Mouse (Mus musculus) MEL (cell line): ENCODE data around the gene Gfap.

Source experiments
- CHD1 ChIP-seq: IDR thresholded peaks from 2 replicates; pipeline ENCODE4 v1.6.1; 2012; ENCODE audit warnings: low read depth, mild to moderate bottlenecking, inconsistent platforms, low read length, improper control_type of control experiment
- CTCF ChIP-seq, 3 experiments: IDR thresholded peaks in 2 of 3; conservative IDR thresholded peaks in 1 of 3; 2 replicates each; pipeline ENCODE4 v1.5.1; 2011 to 2012; ENCODE audit warnings: low read length in 3 of 3, low read depth in 2 of 3, mild to moderate bottlenecking in 2 of 3, improper control_type of control experiment in 1 of 3, inconsistent platforms in 1 of 3, mixed read lengths in 1 of 3, moderate library complexity in 1 of 3; ENCODE audit not compliant: control insufficient read depth in 1 of 3, insufficient read depth in 1 of 3, poor library complexity in 1 of 3, severe bottlenecking in 1 of 3
- ELF1 ChIP-seq: IDR thresholded peaks from 2 replicates; pipeline ENCODE4 v1.6.1; 2014; ENCODE audit warnings: low read depth, mild to moderate bottlenecking, inconsistent platforms, low read length, improper control_type of control experiment, moderate library complexity
- EP300 ChIP-seq, 2 experiments: IDR thresholded peaks; 2 replicates each; pipeline ENCODE4 v1.6.1; 2011; ENCODE audit warnings: improper control_type of control experiment in 2 of 2, low read length in 2 of 2, low read depth in 1 of 2, mild to moderate bottlenecking in 1 of 2
- HCFC1 ChIP-seq: IDR thresholded peaks from 2 replicates; pipeline ENCODE4 v1.6.1; 2012; ENCODE audit warnings: low read depth, mild to moderate bottlenecking, inconsistent platforms, low read length, improper control_type of control experiment, moderate library complexity
- MEF2A ChIP-seq: IDR thresholded peaks from 2 replicates; pipeline ENCODE4 v1.6.1; 2014; ENCODE audit warnings: low read depth, mild to moderate bottlenecking, inconsistent platforms, low read length, improper control_type of control experiment; ENCODE audit not compliant: poor library complexity, insufficient replicate concordance, severe bottlenecking; ENCODE audit errors: extremely low read depth
- MXI1 ChIP-seq: IDR thresholded peaks from 2 replicates; pipeline ENCODE4 v1.6.1; 2011; ENCODE audit warnings: mild to moderate bottlenecking, low read depth, low read length, improper control_type of control experiment
- NELFE ChIP-seq: IDR thresholded peaks from 2 replicates; pipeline ENCODE4 v1.6.1; 2011; ENCODE audit warnings: low read depth, low read length, improper control_type of control experiment
- NRF1 ChIP-seq: IDR thresholded peaks from 2 replicates; pipeline ENCODE4 v1.6.1; 2014; ENCODE audit warnings: low read depth, mild to moderate bottlenecking, inconsistent platforms, low read length, improper control_type of control experiment, moderate library complexity; ENCODE audit not compliant: poor library complexity, insufficient read depth, severe bottlenecking
- POLR2A ChIP-seq, 2 experiments: IDR thresholded peaks; 2 replicates each; pipeline ENCODE4 v1.6.1; 2011 to 2012; ENCODE audit warnings: low read length in 2 of 2, mild to moderate bottlenecking in 2 of 2, control low read depth in 1 of 2, improper control_type of control experiment in 1 of 2, low read depth in 1 of 2, moderate library complexity in 1 of 2; ENCODE audit not compliant: control insufficient read depth in 1 of 2, insufficient read depth in 1 of 2, poor library complexity in 1 of 2
- RAD21 ChIP-seq: IDR thresholded peaks from 2 replicates; pipeline ENCODE4 v1.6.1; 2011; ENCODE audit warnings: mild to moderate bottlenecking, low read depth, low read length, improper control_type of control experiment
- TAL1 ChIP-seq: IDR thresholded peaks from 2 replicates; pipeline ENCODE4 v1.6.1; 2012; ENCODE audit warnings: mild to moderate bottlenecking, inconsistent platforms, low read length, moderate library complexity, mixed read lengths
- USF2 ChIP-seq, 2 experiments: IDR thresholded peaks; 2 replicates each; pipeline ENCODE4 v1.6.1; 2011 to 2012; ENCODE audit warnings: improper control_type of control experiment in 2 of 2, low read length in 2 of 2, borderline replicate concordance in 1 of 2, inconsistent platforms in 1 of 2, low read depth in 1 of 2, mild to moderate bottlenecking in 1 of 2; ENCODE audit not compliant: insufficient read depth in 1 of 2

DNA sequence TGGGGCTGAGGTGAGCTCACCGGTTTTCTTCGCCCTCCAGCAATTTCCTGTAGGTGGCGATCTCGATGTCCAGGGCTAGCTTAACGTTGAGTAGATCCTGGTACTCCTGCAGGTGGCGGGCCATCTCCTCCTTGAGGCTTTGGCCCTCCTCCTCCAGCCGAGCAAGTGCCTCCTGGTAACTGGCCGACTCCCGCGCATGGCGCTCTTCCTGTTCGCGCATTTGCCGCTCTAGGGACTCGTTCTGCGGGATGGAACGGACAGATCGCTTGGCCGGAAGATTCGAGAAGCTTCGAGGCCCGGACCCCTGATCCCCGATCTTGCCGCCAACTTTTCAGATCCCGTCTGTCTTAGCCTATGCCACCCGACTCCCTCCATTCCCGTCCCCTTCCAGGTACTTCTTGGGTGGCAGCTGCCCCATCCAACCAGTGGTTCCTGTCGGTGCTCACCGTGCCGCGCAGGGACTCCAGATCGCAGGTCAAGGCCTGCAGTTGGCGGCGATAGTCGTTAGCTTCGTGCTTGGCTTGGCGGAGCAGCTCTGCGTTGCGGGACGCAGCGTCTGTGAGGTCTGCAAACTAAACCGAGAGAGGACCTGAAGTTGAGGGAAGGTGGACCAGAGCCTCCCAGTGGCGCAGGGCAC, 7.6 kb downstream of the Gfap start:
- TF ChIP-seq POLR2A (IDR thresholded peaks at IDR 0.05; ENCODE audit: control insufficient read depth in 1 of 2, insufficient read depth in 1 of 2, low read depth in 1 of 2, low read length in 2 of 2, poor library complexity in 1 of 2) = no peak
- TF ChIP-seq USF2 (IDR thresholded peaks at IDR 0.05; ENCODE audit: borderline replicate concordance in 1 of 2, insufficient read depth in 1 of 2, low read depth in 1 of 2, low read length in 2 of 2) = no peak
- TF ChIP-seq NRF1 = no peak
- TF ChIP-seq CTCF (IDR thresholded peaks at IDR 0.05 in 2 of 3, conservative IDR thresholded peaks at IDR 0.05 in 1 of 3; ENCODE audit: control insufficient read depth in 1 of 3, insufficient read depth in 1 of 3, low read depth in 2 of 3, low read length in 3 of 3, poor library complexity in 1 of 3, severe bottlenecking in 1 of 3) = peak; percentile 19 to 70 (median 50); a peak in 4 of 6 replicates
- TF ChIP-seq MEF2A = no peak
- no peak for TF ChIP-seq NELFE
- TF ChIP-seq EP300 (IDR thresholded peaks at IDR 0.05; ENCODE audit: low read depth in 1 of 2, low read length in 2 of 2) = no peak
- TF ChIP-seq MXI1 = no peak
- no peak for TF ChIP-seq HCFC1
- TF ChIP-seq ELF1 = no peak
- no peak for TF ChIP-seq TAL1
- peak; percentile 12 for TF ChIP-seq RAD21
- TF ChIP-seq CHD1 = no peak
